Mouse (Mus musculus): Measurements from ENCODE around the gene Sgsh. TPM values are rescaled to one million over a fixed set of nuclear protein-coding genes. Genes with fewer than 3 reads are reported as not detected.

Gene Sgsh
- polyA plus RNA-seq, 1 experiment from 2014 or later = 2.0 TPM

GRCm38 (mm10) chr11:119331970-119332369 lies 23.4 kb downstream of the Sgsh start:
- WGBS (ENCODE audit: insufficient replicate concordance) = 24% methylated on average over 3 of the region's 3 CpGs
- Histone ChIP-seq H3K27me3 (ENCODE audit: control insufficient read depth, insufficient read depth, low read depth, low read length) (peaks cover 6% of the 10 kb centered on the region; the same call in 1 of the 2 replicates), H3K9ac (ENCODE audit: low read depth, low read length) (no peak overlapping the region), H3K4me3 (ENCODE audit: low read depth, low read length) (no peak overlapping the region), H3K27ac (ENCODE audit: low read length) (no peak overlapping the region), H3K36me3 (ENCODE audit: control insufficient read depth, insufficient read depth) (no peaks in the 10 kb centered on the region), H3K4me1 (ENCODE audit: control insufficient read depth, low read depth, low read length) (no peaks in the 10 kb centered on the region), H3K4me2 (ENCODE audit: low read depth, low read length) (no peak overlapping the region), H3K9me3 (replicated peaks; ENCODE audit: control insufficient read depth, low read length) (no peaks in the 10 kb centered on the region)
- no peak for ATAC-seq (ENCODE audit: low read depth)

DNA sequence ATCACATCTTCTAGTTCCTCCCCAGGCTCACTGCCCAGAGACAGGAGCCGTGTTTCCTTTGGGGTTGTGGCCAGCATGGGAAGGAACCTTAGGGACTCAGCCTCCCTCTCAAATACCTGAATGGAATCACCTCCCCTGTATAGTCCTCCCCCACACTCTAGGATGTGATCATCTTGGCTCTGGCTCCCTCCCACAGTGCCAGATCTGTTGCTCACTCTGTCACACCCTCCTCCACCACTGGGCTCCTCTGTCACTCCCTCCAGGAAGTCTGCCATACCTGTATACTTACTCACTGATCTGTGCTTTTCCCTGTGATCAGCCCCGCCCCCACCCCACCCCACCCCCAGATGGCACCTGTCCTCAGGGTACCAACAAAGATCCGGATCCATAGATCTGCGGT lies 24.7 kb downstream of the Sgsh start:
- WGBS (ENCODE audit: insufficient replicate concordance) = 55% methylated on average over 4 of the region's 4 CpGs
- H3K4me2 ChIP-seq (ENCODE audit: low read depth, low read length) = no peak overlapping the region

DNA sequence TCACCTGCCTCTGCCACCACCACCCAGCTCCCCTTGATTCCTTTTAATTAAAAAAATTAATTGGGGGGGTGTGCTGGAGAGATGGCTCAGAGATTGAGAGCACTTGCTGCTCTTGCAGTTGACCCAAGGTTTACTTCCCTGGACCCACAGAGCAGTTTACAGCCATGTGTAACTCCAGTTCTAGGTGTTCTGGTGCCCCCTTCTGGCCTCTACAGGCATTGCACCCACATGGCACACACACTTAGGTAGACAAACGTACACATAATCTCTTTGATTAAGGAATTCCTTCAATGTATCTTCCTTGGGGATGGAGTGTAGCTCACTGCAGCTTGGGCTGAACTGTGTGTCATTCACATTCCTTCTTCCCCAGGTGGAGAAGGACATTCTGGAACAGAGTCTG lies 30.3 kb downstream of the Sgsh start:
- Histone ChIP-seq H3K4me2 (ENCODE audit: low read depth, low read length) (no peak overlapping the region), H3K9ac (ENCODE audit: low read depth, low read length) (no peak overlapping the region), H3K4me3 (ENCODE audit: low read depth, low read length) (no peak overlapping the region), H3K27me3 (ENCODE audit: control insufficient read depth, insufficient read depth, low read depth, low read length) (no peaks in the 10 kb centered on the region), H3K36me3 (ENCODE audit: control insufficient read depth, insufficient read depth) (no peaks in the 10 kb centered on the region), H3K4me1 (ENCODE audit: control insufficient read depth, low read depth, low read length) (no peaks in the 10 kb centered on the region), H3K9me3 (replicated peaks; ENCODE audit: control insufficient read depth, low read length) (no peaks in the 10 kb centered on the region; the same call in 1 of the 2 replicates), H3K27ac (ENCODE audit: low read length) (no peak overlapping the region)
- WGBS (ENCODE audit: insufficient replicate concordance) = 63% methylated on average over 1 of the region's 1 CpGs
- no peak for ATAC-seq (ENCODE audit: low read depth)

More for the DNA sequence above, 24.7 kb downstream of the Sgsh start:
- ATAC-seq (ENCODE audit: low read depth) = no peak
- Histone ChIP-seq H3K4me1 (ENCODE audit: control insufficient read depth, low read depth, low read length) (no peaks in the 10 kb centered on the region), H3K36me3 (ENCODE audit: control insufficient read depth, insufficient read depth) (no peaks in the 10 kb centered on the region), H3K27me3 (ENCODE audit: control insufficient read depth, insufficient read depth, low read depth, low read length) (peaks cover 6% of the 10 kb centered on the region; the same call in 1 of the 2 replicates), H3K27ac (ENCODE audit: low read length) (no peak overlapping the region), H3K4me3 (ENCODE audit: low read depth, low read length) (no peak overlapping the region), H3K9ac (ENCODE audit: low read depth, low read length) (no peak overlapping the region), H3K9me3 (replicated peaks; ENCODE audit: control insufficient read depth, low read length) (no peaks in the 10 kb centered on the region)

GRCm38 (mm10) chr11:119322521-119322920 lies 32.8 kb downstream of the Sgsh start:
- 58% methylated on average over 13 of the region's 13 CpGs for WGBS (ENCODE audit: insufficient replicate concordance)

DNA sequence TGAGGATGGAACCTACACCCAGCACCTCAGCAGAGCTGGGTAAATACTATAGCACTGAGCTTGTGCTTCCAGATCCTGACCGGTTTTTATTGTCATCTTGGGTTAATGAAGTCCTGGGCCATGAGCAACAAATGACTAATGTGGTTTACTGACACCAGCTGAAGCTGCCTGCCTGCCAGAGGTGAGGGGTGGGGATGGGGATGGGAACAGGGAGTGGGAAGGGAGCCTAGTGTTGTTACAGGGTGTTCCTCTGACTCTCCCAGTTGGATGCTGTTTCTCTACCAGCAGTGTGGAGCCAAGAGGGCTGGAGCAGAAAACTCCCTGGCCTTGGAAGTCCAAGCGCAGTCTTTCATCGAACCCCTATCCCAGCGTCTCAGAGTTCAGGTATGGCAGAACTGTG lies 38.6 kb downstream of the Sgsh start:
- H3K9me3 ChIP-seq (replicated peaks; ENCODE audit: control insufficient read depth, low read length) = no peaks in the 10 kb centered on the region
- H3K27me3 ChIP-seq (ENCODE audit: control insufficient read depth, insufficient read depth, low read depth, low read length) = no peaks in the 10 kb centered on the region
- no peak overlapping the region for H3K9ac ChIP-seq (ENCODE audit: low read depth, low read length)
- H3K4me2 ChIP-seq (ENCODE audit: low read depth, low read length) = no peak overlapping the region
- 78% methylated on average over 4 of the region's 4 CpGs for WGBS (ENCODE audit: insufficient replicate concordance)
- no peak for ATAC-seq (ENCODE audit: low read depth)
- H3K4me3 ChIP-seq (ENCODE audit: low read depth, low read length) = no peak overlapping the region
- H3K4me1 ChIP-seq (ENCODE audit: control insufficient read depth, low read depth, low read length) = no peaks in the 10 kb centered on the region
- no peak overlapping the region for H3K27ac ChIP-seq (ENCODE audit: low read length)
- H3K36me3 ChIP-seq (ENCODE audit: control insufficient read depth, insufficient read depth) = no peaks in the 10 kb centered on the region

More at GRCm38 (mm10) chr11:119322521-119322920, 32.8 kb downstream of the Sgsh start:
- no peaks in the 10 kb centered on the region for H3K27me3 ChIP-seq (ENCODE audit: control insufficient read depth, insufficient read depth, low read depth, low read length)
- ATAC-seq (ENCODE audit: low read depth) = no peak
- H3K9me3 ChIP-seq (replicated peaks; ENCODE audit: control insufficient read depth, low read length) = no peaks in the 10 kb centered on the region; the same call in 1 of the 2 replicates
- no peak overlapping the region for H3K4me3 ChIP-seq (ENCODE audit: low read depth, low read length)
- no peak overlapping the region for H3K27ac ChIP-seq (ENCODE audit: low read length)
- H3K4me1 ChIP-seq (ENCODE audit: control insufficient read depth, low read depth, low read length) = no peaks in the 10 kb centered on the region
- H3K36me3 ChIP-seq (ENCODE audit: control insufficient read depth, insufficient read depth) = no peaks in the 10 kb centered on the region
- no peak overlapping the region for H3K9ac ChIP-seq (ENCODE audit: low read depth, low read length)
- H3K4me2 ChIP-seq (ENCODE audit: low read depth, low read length) = no peak overlapping the region

DNA sequence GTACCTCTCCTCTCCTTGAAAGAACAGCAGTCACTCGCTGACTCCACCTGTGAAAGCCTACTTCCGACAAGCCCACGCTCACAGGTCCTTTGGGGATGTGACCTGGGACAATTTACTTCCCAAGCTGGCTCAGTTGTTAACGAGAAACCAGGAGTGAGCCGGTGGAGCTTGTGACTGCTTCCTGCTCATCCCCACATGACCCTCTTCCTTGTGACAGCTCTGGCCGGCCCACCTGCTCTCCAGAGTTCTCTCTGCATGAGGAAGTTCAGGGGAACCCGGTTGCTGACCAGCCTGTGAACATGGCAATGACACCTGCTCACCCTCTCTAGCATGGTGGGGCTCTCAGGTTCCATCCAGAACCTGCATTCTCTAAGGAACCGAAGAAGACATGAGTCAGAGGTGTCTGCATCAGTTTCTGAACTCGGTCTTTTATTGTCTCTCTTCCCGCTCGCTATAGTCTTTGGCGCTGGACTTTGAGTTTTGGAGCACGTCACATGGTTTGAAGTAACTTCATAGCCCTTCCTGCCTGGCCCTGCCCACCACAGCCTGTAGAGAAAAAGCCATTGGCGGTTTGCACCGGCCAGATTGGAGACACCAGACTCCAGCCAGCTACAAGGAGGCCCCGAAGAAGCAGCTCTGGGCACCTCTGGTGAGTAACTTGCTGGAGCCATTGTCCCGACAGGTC lies 40.9 kb downstream of the Sgsh start:
- ATAC-seq (ENCODE audit: low read depth) = 0 out of 2 replicates have a peak, but pooled peaks have one; percentile 41
- Histone ChIP-seq H3K27ac (ENCODE audit: low read length) (no peak overlapping the region), H3K4me1 (ENCODE audit: control insufficient read depth, low read depth, low read length) (no peaks in the 10 kb centered on the region), H3K9ac (ENCODE audit: low read depth, low read length) (peak overlapping the region; percentile 15; the same call in 1 of the 2 replicates), H3K36me3 (ENCODE audit: control insufficient read depth, insufficient read depth) (no peaks in the 10 kb centered on the region), H3K27me3 (ENCODE audit: control insufficient read depth, insufficient read depth, low read depth, low read length) (peaks cover 5% of the 10 kb centered on the region; the same call in 1 of the 2 replicates), H3K9me3 (replicated peaks; ENCODE audit: control insufficient read depth, low read length) (no peaks in the 10 kb centered on the region), H3K4me2 (ENCODE audit: low read depth, low read length) (peak overlapping the region; percentile 17; the same call in 1 of the 2 replicates), H3K4me3 (ENCODE audit: low read depth, low read length) (no peak overlapping the region)
- 45% methylated on average over 17 of the region's 17 CpGs for WGBS (ENCODE audit: insufficient replicate concordance)

DNA sequence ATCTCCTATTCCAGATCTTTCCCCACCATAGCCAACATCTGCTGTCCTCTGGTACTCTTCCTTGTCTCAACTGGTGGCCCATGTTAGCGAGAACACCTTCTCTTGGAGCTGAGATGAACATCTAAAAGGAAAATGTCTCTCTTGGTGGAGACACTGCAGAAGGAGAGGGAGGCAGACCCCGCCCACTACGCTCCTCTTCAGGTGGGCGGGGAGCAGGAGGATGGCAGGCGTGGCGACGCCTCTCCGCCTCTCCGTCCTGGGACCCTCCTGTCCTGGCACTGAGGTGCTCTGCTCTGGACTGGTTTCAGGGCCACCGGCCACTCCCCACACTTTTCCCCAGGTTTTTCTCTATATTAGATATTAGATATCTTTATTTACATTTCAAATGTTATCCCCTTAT lies 44.7 kb downstream of the Sgsh start:
- H3K9ac ChIP-seq (ENCODE audit: low read depth, low read length) = no peak overlapping the region
- peaks cover 7% of the 10 kb centered on the region; the same call in 1 of the 2 replicates for H3K27me3 ChIP-seq (ENCODE audit: control insufficient read depth, insufficient read depth, low read depth, low read length)
- H3K27ac ChIP-seq (ENCODE audit: low read length) = no peak overlapping the region
- ATAC-seq (ENCODE audit: low read depth) = no peak
- H3K36me3 ChIP-seq (ENCODE audit: control insufficient read depth, insufficient read depth) = no peaks in the 10 kb centered on the region
- H3K4me1 ChIP-seq (ENCODE audit: control insufficient read depth, low read depth, low read length) = no peaks in the 10 kb centered on the region
- no peak overlapping the region for H3K4me2 ChIP-seq (ENCODE audit: low read depth, low read length)
- H3K9me3 ChIP-seq (replicated peaks; ENCODE audit: control insufficient read depth, low read length) = no peaks in the 10 kb centered on the region
- 15% methylated on average over 10 of the region's 10 CpGs for WGBS (ENCODE audit: insufficient replicate concordance)
- no peak overlapping the region for H3K4me3 ChIP-seq (ENCODE audit: low read depth, low read length)

GRCm38 (mm10) chr11:119307916-119308315 lies 47.4 kb downstream of the Sgsh start:
- Histone ChIP-seq H3K9me3 (replicated peaks; ENCODE audit: control insufficient read depth, low read length) (no peaks in the 10 kb centered on the region), H3K36me3 (ENCODE audit: control insufficient read depth, insufficient read depth) (no peaks in the 10 kb centered on the region), H3K4me1 (ENCODE audit: control insufficient read depth, low read depth, low read length) (no peaks in the 10 kb centered on the region), H3K4me2 (ENCODE audit: low read depth, low read length) (no peak overlapping the region), H3K27ac (ENCODE audit: low read length) (no peak overlapping the region), H3K4me3 (ENCODE audit: low read depth, low read length) (no peak overlapping the region), H3K9ac (ENCODE audit: low read depth, low read length) (no peak overlapping the region), H3K27me3 (ENCODE audit: control insufficient read depth, insufficient read depth, low read depth, low read length) (peaks cover 7% of the 10 kb centered on the region; the same call in 1 of the 2 replicates)
- 31% methylated on average over 11 of the region's 11 CpGs for WGBS (ENCODE audit: insufficient replicate concordance)
- ATAC-seq (ENCODE audit: low read depth) = no peak

- no peak within 1 kb of the TSS for H3K4me3 ChIP-seq (ENCODE audit: low read depth, low read length)
- no peaks in the 10 kb centered on the region for H3K4me1 ChIP-seq (ENCODE audit: control insufficient read depth, low read depth, low read length)
- H3K9ac ChIP-seq (ENCODE audit: low read depth, low read length) = no peak within 1 kb of the TSS
- no peak within 1 kb of the TSS for H3K27ac ChIP-seq (ENCODE audit: low read length)
- no peaks in the 10 kb centered on the region for H3K9me3 ChIP-seq (replicated peaks; ENCODE audit: control insufficient read depth, low read length)
- WGBS (ENCODE audit: insufficient replicate concordance) = 38% methylated on average over 1 of the region's 1 CpGs
- ATAC-seq (ENCODE audit: low read depth) = no peak
- no peak within 1 kb of the TSS for H3K4me2 ChIP-seq (ENCODE audit: low read depth, low read length)
- peaks cover 7% of the 10 kb centered on the region; the same call in 1 of the 2 replicates for H3K27me3 ChIP-seq (ENCODE audit: control insufficient read depth, insufficient read depth, low read depth, low read length)
- H3K36me3 ChIP-seq (ENCODE audit: control insufficient read depth, insufficient read depth) = no peaks in the 10 kb centered on the region
Measured at GRCm38 (mm10) chr11:119307658-119307867, 47.8 kb downstream of the Sgsh start, which contains the start of gene Card14. Card14 (plus strand) TSS chr11:119307768.

Measured in liver, embryonic 16.5 days (tissue).